Mouse (Mus musculus) cerebellum, postnatal 36 days (tissue): ENCODE results near the gene Kdm4a.
A peak's percentile ranks its signal among the peaks of the same experiment; 100 is the strongest.

Experiments
- DNase-seq, 2 experiments: peaks; one replicate each; pipeline ENCODE4 v3.0.0; 2021 to 2022; ENCODE audit warnings: mixed read lengths in 2 of 2

Gene Kdm4a

DNA sequence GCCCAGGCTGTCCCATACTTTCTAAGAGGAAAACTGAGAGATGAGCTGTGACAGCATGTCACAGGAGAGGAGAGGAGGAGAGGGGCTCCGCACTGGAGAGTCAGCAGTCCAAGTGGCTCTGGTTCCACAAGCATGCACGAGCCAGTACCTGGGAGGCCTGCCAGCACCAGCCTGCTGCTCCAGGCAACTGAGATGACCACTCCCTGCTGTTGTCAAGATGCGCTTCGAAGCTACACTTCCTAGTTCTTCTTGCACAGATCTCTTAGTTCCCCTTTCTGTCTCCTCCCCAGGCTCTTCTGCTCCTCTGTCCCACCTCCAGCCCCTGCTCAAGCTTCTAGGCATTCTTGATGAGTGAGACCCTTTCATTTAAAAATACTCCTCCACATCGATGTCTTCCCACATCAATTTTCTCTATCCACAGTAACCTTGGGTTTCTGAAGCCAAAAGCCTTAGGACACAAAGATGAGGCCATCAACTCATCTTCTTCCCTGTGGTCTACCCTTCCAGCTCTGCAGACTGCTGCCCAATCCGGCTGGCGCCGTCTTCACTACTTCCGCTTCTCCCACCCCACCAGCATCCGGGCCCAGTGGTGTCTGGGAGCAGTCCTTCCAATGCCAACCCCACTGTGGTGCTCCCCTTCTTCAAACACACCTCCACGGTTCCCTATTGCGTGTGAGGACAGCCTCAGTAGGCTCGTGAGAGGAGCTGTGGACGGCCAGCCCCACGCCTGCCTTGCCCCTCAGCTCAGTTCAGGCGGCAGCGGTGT, 27.6 kb downstream of the Kdm4a start:
- DNase-seq: peak; percentile 88 to 91

DNA sequence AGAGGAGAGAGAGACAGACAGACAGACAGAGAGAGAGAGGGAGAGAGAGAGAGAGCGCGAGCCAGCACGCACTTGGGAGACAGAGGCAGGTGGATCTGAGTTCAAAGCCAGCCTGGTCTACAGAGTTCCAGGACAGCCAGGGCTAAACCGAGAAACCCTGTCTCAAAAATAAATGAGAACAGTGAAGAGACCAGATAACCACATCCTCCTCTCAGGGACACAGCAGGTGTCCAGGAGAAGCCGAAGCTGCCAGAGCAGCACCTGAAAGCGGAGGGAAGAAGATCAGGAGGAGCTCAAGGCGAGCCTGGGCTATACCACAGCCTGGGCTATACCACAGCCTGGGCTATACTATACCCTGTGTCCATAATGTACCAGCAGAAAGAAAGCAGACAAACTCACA, 29.0 kb downstream of the Kdm4a start:
- DNase-seq: peak in 1 of 2 experiments; percentile 37

DNA sequence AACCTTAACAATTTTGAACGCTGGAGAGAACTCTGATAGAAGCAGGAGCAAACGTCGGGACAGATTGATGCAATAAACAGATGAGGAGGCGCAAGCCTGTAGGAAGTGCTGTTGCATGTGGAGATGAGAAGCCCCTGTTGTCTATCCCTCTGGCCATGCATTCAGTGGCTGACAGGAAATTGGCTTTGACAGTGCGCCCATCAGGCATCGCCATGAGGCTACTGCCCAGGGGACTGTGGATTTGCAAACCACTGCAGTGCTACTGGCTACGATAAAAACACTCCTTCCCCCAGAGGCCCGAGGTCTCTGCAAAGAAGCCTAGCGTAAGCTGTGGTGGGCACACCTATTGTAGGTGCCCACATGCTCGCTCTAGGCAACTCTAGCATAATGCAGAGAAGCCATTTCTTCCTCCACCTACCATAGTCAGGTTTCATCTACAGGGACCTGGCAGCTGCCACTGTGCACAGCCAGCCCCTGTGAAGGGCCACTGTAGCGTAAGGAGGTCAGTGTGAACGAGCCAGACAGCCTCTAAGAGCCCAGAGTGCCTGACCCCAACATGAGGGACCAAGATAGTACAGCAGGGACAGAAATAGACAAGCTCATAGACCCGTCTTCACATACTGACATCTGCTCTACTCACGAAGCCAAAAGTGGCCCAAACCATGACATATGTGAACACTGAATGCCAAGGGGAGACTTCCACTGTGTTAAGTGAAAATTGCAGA, 29.7 kb downstream of the Kdm4a start:
- peak; percentile 73 to 77 for DNase-seq

DNA sequence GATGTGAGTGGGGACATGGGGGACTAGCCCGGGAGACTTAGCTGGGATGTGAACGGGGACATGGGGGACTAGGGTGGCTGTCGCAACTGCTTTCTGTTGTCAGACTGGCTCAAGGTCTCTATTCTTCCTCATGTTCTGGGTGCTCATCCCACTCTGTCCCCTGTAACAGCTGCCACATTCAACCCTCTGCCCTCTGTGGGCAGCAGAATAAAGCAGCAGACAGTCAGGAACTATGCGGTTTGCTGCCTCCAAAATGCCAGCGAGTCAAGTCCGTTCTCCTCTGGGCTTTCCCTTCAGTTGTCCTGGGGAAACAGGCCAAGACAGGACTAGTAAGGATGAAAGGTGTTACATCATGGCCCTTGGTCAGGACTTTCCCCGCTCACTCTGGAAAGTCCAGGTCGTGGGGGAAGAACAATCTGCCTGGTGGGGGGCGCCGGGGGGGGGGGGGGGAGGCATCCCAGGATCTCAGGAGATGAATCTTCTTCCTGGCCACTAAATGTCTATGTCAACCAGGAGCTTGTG, 30.7 kb downstream of the Kdm4a start:
- DNase-seq: no peak

DNA sequence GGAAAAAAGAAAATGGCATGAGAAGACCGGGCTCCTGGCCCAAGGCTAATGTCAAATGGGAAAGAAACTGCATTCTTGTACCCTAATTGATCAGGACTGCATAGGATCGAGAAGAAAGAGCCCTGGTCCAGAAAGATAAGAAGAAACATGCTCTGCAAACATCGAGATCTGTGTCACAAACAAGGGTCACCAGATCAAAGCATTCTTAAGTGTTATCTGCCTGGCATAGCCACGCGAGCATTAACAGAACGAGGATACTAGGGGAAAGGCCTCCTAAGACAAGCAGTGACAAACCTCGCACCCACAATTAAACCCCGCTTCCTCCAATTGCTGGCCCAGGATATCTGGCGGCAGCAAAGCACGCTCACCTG, 31.5 kb downstream of the Kdm4a start:
- no peak for DNase-seq

DNA sequence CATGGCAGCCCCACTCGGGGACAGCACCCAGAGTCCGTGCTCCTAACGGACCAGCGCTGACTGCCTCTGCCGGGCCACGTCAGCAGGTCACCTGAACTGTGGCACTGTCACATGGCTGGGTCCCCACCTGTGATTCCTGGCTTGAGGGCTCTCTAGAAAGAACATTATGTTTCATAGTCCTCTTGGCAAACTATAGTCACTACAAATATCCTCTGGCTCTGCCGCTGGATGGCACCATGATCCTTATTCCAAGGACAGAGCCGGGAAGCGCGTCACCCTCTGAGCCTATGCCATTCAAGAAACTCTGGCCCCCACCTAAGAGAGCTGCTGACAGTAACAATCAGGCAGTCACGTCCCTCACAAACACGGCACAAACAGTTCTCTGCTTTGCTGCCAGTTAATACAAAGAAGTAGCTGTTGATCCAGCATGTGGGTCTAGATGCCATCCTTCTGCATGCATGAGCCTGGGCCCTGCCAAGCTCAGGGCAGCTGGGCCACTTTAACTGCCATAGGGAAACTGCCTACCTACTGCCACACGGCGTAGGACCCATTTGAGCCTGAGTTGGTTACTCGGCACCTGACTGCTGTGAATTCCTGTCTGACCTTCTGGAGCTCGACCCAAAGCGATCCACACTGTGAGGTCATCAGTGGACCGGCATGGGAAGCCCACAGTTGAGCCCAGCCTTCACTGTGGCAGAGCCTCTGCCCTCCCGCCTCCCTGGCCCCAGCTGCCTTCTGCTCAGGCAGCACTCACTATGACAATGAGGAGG, 32.1 kb downstream of the Kdm4a start:
- peak in 1 of 2 experiments; percentile 38 for DNase-seq

DNA sequence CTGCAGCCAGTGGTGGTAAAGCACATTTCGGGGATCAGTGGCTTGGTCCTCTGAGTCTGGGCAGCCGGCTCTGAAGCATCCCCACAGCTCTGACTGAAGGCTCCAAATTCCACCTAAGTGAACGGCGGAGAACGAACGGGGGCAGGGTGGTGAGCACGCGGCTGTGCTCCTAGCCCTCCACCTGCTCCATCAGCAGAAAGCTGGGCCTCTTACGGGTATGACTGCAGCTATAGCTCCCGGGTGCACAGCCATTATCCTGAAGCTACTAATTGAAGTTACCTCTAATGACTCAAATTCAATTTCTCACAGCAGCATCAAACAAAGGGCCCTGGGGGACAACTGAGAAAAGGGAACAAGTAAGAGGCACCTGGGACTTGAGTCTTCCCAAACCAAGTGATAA, 32.8 kb downstream of the Kdm4a start:
- no peak for DNase-seq

DNA sequence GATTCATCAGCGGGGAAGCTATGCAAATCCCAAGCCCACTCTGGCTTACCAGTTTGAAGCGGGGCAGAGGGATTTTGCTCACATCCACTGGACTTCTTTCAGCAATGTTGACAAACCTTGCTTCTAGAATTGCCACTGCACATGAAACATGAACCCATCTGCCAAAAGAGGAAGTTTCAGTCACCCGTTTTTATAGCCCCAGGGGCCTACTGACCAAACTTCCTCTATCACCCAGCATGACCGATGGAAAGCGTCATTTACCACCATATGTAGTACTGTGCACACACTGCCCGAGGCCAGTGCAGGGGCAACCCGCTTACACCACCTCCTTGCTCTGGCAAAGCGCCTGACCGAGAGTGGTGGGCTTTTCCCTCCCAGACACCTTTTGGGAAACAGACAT, 35.5 kb downstream of the Kdm4a start:
- DNase-seq: no peak

DNA sequence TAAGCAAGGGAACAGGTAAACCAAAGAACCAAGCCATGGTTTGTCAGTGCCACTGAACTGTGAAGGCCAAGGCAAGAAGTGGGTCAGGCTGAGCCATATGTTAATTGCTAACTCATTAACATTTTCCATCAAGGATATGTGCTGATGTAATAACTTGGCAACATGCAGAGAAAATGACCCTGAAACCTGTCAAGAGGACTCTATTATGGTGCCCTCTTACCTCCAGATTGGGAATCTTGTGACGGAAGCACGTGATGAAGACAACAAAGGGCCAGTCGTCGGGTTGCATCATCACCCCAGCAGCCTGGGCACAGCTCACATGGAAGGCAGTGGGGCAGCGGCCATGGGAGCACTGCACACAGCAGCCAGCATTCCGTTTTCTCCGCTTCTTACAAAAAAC, 36.2 kb downstream of the Kdm4a start:
- no peak for DNase-seq

DNA sequence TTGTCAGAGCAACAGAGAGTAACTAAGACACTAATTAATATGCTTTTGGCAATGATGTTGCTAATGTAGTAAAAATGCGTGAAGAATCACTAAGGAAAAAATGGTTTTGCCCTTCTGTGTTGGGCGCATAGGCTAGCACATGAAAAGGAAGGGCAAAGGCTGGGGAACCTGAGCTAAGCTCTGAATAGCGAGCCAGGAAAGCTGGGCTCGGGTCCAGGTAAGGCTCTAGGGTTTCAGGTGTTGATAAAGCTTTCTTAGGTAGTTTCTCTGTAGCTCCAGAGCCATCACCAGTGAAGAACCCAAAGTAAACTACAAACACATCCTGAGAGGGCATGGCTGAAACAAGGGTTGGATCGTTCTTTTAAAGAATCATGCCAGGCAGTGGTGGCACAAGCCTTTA, 38.3 kb downstream of the Kdm4a start:
- DNase-seq: peak; percentile 50 to 51

DNA sequence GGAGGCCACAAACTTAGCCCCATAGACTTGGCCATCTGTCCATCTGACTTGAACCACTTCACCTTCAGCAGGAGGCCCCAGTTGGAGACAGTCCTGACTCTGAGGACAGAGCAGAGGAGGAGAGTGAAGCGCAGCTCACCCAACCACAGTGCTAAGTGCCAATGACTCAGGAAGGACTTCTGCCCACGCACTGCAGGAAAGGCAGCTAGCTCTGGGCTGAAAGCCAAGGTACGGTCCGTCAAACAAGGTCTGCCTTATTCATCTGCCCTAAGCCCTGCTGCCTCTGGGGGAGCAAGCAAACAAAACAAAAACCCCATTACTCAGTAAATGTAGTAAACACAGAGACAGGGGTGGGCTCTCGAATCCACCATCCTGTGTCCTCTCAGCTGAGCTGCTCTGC, 41.0 kb downstream of the Kdm4a start:
- DNase-seq: peak; percentile 86

DNA sequence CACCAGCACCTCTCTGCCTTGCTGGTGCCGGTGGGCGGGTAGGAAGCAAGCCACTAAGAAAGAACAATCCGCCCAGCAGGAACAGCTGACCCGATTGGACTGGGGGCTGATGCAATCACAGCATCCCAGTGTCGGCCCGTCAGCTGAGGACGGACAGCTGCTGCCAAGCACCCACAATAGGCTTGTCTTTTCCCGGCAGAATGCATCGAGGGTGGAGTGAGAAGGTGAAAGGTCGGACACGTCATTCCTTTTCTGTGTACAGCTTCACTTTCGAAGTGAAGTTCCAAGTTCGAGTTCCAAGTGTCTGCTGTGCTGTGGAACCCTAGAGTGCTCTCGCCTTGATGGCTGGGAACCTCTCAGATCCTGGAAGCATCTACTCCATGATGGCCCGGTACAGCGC, 42.0 kb downstream of the Kdm4a start:
- DNase-seq: no peak

DNA sequence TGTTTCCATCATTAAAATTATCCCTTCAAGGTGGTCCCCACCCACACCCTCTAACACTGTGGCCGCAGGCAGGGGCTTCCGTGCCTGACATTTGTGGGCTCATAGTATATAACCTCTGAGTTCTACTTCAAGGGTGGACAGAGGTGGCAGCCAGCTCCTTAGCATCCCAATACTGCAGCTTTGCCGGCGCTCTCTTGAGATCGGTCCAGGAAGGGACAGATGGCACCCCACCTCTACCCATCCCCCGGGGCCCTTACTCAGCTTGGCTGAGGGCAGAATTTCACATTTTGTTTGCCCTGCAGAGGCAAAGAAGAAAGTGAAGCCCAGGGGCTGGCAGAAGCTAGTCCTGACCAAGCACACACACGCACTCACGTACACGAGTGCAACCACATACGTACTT, 42.5 kb downstream of the Kdm4a start:
- DNase-seq: peak; percentile 47 to 54

DNA sequence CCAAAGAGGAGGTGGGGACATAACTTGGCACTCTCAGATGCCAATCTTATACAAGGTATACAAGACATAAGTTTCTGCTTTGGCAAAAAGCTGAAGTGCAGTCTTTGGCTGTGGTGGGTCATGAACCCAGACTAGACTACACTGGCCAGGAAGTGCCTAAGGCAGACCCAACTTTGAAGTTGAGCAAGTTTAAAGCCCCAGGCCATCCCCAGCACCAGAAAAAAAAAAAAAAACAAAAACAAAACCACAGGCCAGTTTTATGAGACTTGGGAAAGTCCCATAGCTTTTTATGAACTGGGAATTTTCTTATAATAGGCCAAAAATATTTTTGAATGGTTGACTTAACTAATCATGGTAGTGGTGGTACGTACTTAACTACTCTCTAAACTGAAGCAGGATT, 44.4 kb downstream of the Kdm4a start:
- no peak for DNase-seq

DNA sequence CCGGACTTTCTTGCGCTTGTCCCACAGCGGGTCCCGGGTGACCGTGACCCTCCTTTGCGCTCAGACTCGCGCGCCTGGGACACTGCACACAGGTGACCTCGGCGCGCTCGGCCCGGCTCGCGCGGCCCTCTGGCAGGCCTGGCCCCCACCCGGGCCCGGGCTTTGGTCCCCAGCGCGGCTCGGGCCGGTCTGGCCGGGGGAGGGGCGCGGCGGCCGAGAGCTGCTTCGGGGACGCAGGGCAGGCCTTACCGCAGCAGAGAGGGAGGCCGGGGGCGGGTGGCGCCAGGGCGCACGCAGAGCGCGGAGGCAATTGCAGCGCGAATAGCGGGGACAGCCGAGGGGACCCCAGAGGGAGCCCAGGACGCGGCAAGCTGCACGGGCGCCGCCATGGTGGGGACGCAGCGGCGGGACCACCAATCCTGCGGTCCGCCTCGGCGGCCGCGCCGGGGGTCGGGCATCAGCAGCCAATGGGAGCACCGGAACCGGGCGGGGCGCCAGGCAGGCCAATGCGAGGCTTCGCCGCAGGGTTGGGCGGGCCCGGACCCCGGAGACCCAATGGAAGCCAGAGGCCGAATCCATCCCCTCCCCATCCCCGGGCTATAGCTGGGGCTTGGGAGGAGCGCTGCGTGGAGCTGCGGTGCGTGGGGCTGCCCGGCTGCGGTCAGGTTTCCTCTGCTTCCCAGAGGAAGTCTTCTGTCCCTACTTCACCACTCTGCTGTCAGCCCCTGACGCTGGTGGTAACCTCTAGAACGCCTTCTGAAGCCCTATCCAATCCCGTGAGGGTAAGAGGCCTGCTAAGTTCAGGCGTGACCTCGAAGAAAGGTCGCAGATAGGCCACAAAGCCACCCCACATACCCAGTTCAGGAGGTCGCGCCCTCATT, 45.1 kb downstream of the Kdm4a start, which contains the start of gene St3gal3:
TSS of gene St3gal3 (minus strand) at position 430 of the 881 bp plus-strand sequence.
- DNase-seq: peak; percentile 98 to 100

DNA sequence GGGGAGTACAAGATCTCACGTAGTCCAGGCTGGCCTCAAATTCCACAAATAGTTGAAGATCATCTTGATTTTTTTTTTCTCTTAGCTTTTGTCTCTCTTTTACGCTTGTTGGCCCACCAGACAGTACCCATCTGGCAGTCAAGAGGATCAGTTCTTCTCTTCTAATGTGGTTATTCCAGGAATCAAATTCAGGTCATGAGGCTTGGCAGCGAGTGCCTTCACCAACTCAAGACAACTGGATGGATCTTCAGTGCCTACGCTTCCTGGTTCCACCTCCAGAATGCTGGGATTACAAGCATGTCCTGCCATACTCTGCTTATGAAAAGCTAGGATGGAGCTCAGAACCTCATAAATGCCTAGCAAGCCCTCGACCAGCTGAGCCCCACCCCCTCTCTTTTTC, 48.5 kb downstream of the Kdm4a start:
- DNase-seq: no peak

DNA sequence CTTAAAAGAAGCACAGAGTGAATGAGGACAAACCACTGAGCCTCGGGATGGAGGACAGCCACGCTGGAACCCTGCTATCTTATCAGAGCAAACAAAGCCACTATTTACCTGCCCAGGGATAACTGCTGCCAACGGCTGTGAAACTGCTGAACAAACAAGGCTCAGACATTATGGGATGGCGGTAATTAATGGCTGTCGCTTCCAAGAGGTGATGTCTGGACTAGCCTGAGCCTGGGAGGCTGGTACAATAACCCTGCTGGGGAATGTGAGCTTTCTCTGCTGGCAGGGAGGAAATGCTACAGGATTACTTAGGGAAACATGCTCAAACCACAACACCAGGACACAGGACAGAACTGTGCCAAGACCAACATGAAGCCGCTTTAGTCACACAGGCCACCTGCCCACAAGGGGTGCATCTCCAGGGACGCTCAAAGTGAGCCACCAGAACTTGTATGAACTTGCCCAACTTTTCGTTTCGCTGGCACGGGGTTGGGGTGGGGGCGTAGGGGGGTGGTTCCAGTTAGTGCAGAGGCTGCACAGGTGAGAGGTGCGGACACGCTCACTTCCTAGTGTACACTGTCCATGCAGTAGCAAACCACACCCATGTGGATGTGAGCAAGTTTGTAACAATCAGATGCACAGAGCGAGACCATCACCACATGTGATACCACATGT, 56.7 kb downstream of the Kdm4a start:
- DNase-seq: no peak

DNA sequence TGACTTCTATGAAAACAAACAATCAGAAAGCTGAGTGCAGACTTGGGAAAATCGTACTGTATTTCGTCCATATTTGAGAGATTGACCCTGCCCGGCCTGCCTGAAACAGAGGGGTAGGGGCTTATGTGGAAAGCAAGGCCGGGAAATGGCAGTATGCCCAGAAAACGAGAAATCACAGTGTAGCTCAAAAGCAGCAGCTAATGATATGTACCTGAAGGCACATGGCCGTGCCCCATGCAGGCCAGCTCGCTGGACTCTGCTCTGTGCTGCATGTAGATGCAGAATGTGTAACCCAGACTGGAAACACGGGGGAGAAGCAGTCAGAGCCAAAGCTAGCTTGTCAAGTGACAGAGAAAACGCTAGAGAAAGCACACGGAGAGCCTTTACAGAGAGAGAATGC, 57.8 kb downstream of the Kdm4a start:
- DNase-seq: no peak

DNA sequence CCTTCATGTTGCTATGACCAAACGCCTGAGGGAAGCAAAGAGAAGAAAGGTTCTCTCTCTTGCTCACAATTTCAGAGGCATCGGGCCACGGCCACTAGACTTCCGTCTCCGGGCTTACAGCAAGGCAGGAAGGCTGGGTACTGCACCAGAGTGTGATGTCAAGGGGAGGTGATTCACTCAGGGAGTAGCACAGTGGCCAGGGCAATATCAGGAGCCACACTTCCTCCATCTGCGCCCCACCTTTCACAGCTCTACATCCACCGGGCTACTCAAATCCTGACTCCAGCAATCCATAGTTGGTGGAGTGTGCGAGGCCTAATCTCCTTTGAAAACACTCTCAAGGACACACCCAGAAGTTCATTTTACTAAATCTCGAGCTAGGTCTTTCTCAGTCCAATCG, 62.3 kb downstream of the Kdm4a start:
- DNase-seq: no peak

DNA sequence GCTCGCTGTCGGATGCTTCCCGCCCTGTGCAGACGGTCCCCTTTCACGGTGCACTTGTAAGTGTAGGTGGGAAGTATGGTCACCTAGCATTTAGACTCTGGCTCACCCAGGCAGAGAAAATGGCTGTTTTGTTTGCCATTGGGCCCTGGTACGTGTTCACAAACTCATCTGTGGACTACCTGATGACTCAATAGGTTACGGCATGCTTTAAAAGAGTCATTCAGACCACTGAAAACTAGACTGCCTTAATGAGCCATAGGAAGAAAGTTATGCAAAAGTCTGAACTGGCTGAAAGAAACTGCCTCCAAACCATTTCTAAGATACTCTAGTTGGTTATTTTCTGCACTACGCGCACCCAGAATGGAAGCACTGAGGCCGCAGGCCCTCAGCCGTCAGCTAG, 63.7 kb downstream of the Kdm4a start:
- DNase-seq: no peak

DNA sequence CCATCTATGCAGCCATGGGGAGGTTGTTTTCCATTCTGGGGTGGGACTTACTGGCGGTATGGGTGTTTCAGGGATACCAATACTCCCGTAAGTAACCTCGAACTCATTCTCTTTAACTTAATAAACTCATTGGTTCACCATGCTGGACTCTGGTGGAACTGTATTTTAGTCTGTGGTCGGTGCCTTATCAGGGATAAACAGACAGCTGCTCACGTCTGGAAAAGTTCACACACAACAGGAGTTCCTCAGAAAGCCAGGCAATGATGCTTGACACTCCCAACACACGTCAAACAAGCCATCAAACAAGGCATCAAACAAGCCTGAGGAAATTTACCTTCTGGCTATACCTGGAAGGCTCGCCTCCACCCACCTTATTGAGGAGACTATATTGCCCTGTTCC, 64.7 kb downstream of the Kdm4a start:
- DNase-seq: no peak

DNA sequence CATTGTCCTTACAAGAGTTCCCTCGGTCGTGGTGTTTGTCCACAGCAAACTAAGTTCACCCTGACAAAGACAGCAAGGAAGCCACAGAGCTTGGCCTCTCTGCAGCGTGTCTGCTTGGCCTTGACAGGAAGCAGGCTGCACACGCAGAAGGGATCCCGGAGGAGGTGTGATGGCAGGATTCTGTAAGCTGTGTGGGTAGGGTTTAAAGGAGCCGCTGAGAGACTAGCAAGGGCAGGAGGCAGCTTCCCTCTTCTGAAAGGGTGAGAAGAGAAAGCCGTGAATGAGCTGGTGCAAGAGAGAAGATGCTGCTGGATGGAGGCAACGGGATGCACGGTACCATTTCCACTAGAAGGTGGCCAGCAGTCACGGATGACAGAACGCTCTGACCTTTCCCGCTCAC, 67.2 kb downstream of the Kdm4a start:
- DNase-seq: no peak
